Mouse (Mus musculus): ENCODE results near the gene Cmah.

Cmah gene

DNA sequence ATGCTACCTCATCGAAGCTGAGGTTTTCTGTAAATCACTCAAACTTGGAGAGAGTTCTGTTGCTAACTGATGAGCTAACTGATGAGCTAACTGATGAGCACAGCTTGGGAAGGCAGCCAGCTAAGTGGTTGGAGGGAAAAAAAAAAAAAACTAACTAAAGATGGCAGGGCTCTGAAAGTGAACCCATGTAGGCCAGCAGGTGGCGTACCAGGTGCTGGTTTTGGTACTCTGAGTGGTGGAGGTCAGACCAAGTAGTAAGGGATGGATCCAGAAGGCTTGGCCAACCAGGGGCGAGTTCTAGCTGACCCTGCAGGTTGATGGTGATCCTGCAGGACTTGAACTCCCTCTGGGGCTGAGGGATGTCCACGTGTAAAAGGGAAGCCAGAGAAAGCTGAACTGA is 89.2 kb downstream of the Cmah start:
- in situ Hi-C loops (cut with MboI, MseI) = loop anchor here (5.0 kb wide), 1 partner anchor 81 kb away; no protein-coding TSS in a partner anchor

- in situ Hi-C loops (cut with MboI, MseI) = loop anchor here (5.0 kb wide), 1 partner anchor 79 kb away; no protein-coding TSS in a partner anchor
These were observed 90.8 kb downstream of the Cmah start for GRCm38 (mm10) chr13:24418024-24418423.

DNA sequence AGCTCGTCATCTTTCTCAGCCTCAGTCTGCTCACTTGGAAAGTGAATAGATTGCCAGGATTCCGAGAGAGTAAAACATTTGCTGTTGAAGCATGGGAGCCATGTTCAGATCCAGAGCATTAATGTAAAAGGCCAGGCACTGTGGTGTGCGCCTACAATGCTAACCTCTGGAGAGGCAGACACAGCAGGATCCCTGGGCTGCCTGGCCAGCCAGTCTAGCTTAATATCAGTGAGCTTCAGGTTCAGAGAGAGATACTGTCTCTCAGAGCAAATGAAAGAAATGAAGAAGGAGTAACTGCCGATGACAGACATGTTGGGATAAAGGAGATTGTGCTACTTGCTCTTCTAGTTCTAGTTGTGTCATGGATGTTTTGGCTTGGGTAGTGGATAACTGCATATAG is 91.6 kb downstream of the Cmah start:
- in situ Hi-C loops (cut with MboI, MseI) = loop anchor here (5.0 kb wide), 1 partner anchor 78 kb away; no protein-coding TSS in a partner anchor

DNA sequence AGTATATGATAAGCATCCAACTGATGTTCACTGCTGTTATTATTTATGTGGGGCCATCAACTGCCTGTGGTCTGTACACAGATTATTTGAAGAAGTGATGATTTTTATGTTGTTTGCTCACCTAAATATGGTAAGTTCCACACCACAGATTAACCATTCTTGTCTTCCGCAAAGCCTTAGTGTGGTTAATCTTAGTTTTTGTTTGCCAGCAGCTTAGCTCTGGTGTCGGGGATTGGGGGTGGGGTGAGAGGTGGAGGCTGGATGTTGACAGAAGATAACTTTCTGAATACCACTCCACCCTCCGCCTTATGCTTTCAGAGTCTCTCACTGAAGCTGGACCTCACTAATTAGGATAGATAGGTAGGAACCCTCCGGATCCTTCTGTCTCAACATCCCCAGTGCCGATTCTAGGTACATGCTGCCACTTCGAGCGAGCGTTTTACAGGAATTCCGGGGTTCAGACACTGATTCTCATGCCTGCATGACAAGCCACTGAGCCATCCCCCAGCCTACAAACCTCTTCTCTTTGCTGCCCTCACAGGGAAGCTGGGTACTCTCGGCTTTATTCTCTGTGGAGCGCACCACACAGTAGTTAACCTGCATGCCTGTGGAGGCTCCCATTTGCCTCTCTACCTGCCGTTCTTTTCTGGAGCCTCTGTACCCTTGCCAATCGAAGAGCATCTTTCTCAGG is 92.5 kb downstream of the Cmah start:
- in situ Hi-C loops (cut with MboI, MseI) = loop anchor here (5.0 kb wide), 1 partner anchor 78 kb away; no protein-coding TSS in a partner anchor

DNA sequence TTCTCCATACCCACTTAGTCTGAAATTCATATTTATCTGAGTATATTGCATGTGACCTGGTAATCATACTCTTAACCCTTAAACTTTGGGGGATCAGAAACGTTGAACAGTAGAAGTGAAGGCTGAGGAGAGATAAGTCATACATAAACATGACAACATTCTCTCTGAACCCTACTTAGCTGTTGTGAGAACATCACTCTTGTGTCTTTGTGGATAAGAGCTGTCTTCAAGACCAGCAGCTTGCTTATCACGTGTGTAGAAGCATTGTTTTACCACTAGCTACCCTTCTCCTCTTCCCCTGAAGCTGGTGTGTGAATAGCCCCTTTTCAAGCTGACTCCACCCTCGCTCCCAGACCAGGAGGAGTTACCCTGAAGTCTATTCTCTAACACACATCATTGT is 94.8 kb downstream of the Cmah start:
- in situ Hi-C loops (cut with MboI, MseI) = no loop called here

DNA sequence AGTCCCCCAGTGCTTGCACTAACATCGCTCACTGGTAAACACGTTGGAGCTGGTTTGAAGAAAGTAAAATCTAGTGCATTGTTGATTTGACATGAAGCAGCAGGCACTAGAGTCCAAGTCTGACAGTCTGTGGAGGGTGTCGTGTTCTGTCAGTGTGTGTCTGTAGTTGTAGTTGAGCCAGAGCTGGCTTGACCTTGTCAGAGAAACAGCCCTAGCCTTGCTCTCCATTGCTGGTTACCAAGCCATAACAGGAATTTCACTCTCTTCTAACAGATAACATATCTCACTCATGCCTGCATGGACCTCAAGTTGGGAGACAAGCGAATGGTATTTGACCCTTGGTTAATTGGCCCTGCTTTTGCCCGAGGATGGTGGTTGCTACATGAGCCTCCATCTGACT is 103.0 kb downstream of the Cmah start:
- in situ Hi-C loops (cut with MboI, MseI) = no loop called here

DNA sequence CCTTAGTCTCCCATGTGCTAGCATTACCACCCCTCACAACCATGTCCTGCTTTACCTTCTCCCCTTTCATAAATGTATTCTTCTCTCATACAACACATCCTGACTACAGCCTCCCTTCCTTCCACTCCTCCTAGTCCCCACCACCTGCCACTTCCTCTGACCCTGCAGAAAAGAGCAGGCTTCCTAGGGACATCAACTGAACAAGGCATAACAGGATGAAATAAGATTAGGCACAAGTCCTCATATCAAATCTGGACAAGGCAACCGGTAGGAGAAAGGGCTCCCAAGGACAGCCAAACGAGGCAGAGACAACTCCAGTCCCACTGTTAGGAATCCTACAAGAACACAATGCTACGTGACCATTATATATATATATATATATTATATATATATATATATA is 104.4 kb downstream of the Cmah start:
- in situ Hi-C loops (cut with MboI, MseI) = no loop called here

GRCm38 (mm10) chr13:24442272-24442671 is 115.1 kb downstream of the Cmah start:
- in situ Hi-C loops (cut with MboI, MseI) = no loop called here

DNA sequence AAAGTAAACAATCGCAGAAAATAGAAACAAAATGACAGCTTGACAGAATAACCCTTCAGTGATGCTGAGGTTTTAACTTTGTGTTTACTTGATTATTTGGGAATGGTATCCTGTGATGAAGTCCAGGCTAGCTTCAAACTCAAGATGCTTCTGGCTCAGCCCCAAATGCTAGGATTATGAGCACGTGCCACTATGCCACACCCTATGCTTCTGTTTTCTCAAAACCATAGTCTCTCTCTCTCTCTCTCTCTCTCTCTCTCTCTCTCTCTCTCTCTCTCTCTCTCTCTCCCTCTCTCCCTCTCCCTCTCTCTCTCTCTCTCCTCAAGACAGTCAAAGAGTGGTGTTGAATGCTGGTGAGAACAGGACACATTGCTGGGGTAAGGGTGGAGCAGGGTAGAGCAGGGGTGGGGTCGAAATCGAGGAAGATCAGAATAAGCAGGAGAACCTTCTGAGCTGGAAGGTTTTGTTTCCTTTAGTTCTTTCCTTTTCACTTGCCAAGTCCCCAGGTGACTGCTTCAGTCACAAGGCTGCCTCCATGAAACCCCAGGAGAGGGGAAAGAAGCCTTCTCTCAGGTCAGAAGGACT is 116.7 kb downstream of the Cmah start:
- in situ Hi-C loops (cut with MboI, MseI) = no loop called here

GRCm38 (mm10) chr13:24444709-24445108 is 117.5 kb downstream of the Cmah start:
- in situ Hi-C loops (cut with MboI, MseI) = no loop called here

DNA sequence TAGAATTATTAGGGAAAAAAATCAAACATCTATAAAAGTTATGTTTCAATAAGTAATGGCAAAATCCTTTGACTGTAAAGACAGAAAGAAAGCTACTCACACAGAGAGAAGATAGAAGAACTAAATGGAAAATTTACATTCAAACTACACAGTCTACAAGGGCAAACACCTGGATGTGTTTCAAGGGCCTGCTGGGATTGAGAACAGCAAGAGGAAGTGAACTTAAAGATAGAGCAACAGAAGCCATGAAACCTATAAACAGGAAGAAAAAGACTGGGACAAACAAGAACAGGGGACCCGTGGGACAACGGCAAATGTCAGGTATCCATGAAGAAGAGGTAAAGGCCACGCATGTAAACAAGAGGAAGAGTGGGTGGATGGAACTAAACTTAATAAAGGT is 118.0 kb downstream of the Cmah start:
- in situ Hi-C loops (cut with MboI, MseI) = no loop called here

DNA sequence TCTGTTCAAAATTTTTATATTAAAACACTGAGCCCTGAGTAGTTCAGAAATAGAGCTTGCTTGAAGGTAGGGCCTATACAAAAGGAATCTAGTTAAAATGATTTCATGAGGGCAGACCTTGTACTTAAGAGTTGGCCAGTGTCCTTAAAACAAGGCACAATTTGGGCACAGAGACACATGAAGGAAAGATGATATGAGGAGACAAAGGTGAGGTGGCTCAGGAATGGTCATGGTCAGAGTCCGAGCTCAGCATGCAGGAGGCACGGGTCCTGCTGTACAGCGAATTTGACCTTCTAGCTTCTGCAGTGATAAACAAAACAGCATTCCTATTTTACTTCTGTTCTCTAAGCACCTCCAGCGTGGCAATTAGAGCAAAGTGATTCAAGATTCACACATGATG is 118.9 kb downstream of the Cmah start:
- in situ Hi-C loops (cut with MboI, MseI) = no loop called here

- in situ Hi-C loops (cut with MboI, MseI) = no loop called here
These were observed 119.8 kb downstream of the Cmah start for GRCm38 (mm10) chr13:24447043-24447442.

DNA sequence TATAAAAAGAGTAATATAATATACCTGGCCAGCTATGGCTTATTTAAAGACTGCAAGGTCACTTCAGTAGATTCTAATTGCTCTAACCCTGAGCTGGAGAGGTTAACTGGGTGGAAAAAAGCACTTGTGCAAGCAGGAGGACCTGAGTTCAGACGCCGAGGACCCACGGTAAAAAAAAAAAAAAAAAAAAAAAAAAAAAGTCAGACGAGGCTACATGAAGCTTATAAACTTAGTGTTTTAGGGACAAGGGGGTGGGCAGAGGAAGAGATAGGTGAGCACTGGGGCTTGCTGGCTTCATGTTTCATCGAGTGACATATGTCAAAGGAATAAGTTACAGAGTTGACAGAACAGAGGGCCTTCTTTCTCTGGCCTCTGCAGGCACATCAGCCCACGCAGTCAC is 121.4 kb downstream of the Cmah start:
- in situ Hi-C loops (cut with MboI, MseI) = no loop called here

DNA sequence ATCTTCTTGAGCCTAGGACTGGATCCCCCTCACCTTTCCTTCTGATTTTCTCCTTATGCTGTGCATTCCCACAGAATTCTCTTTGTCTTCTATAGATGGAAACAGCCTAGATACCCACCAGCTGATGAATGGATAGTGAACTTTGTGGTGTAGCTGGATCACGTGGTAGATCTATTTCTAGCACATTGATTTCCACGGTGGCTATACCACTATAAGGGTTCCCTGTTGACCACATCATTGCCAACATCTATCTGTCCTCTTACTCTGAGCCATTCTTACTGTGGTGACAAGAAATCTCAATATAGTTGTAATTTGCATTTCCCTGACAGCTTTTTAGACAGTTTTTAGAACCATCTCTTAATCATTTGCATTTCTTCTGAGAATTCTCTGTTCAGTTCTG is 124.3 kb downstream of the Cmah start:
- in situ Hi-C loops (cut with MboI, MseI) = no loop called here

DNA sequence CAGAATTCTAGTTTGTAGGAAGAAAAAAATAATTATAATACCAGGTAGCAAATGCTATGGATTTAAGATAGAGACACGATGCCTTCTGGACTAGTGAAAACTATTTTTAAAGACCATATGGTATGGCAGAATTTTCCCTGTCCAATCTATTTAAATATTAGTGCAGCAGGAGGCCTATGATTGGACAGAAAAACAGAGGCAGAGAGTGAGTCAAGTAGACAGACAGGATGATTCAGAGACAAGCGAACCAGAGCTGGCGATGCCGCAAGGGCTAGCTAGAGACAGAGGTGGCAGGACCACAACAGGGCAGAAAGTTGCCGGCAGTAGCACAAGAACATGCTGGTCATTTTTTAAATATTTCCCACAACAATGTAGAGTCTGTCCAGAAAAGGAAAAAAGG is 126.5 kb downstream of the Cmah start:
- in situ Hi-C loops (cut with MboI, MseI) = no loop called here

DNA sequence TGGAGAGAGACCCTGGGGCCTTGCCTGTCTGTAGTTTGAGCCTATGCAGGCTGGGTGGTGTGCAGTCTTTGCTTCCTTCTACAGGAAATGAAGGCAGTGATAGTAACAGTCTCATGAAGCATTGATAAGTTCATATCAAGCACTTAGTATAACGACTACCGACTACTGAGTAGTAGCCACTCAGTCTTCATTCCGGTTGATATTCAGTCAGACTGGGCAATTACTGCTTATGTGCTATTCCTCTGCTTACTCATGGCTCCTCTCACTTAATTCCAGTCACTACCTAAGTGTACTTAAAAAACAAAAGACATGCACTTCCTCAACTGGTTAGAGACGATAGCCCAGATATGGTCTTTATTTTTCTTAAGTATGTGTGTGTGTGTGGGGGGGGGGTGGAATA is 129.2 kb downstream of the Cmah start:
- in situ Hi-C loops (cut with MboI, MseI) = no loop called here

DNA sequence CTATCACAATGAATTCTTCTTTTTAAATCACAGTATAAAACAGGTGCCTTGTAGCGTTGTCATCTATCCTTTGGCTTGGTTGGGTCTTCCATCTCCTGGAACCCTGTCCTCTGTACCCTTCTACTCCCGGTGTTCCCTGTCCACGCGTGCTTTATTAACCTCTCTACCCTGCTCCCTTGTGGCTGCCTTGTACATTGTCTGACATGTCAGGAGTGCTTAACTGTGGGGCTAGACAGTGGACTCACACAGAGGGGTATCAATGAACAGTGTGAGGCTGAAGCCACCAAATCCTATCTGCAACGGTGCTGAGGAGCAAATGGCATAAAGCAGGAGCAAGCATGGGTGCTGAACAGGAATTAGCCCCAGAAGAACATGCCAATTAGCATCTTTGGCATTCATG is 133.3 kb downstream of the Cmah start:
- in situ Hi-C loops (cut with MboI, MseI) = no loop called here

DNA sequence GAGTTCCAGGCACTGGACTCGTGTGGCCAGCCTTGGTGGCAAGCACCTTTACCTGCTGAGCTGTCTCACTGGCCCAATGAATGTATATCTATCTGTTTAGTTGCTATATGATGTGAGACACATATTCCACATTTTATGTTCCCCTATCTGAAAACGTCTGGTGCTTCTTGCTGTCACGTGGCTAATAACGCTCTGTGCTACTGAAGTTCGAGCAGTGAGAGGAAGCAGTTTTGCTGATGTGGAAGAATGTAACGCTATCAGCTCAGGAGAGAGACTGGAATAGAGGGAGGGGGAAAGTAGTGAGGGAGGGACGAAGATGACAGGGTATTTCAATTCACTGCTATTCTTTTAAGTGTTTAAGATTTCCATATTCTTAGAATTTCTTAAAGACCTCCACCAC is 136.6 kb downstream of the Cmah start:
- in situ Hi-C loops (cut with MboI, MseI) = no loop called here

GRCm38 (mm10) chr13:24466027-24466426 is 138.8 kb downstream of the Cmah start:
- in situ Hi-C loops (cut with MboI, MseI) = no loop called here

- in situ Hi-C loops (cut with MboI, MseI) = no loop called here
These were observed 140.6 kb downstream of the Cmah start for GRCm38 (mm10) chr13:24467806-24468205.

GRCm38 (mm10) chr13:24477564-24477963 is 150.4 kb downstream of the Cmah start:
- in situ Hi-C loops (cut with MboI, MseI) = no loop called here

DNA sequence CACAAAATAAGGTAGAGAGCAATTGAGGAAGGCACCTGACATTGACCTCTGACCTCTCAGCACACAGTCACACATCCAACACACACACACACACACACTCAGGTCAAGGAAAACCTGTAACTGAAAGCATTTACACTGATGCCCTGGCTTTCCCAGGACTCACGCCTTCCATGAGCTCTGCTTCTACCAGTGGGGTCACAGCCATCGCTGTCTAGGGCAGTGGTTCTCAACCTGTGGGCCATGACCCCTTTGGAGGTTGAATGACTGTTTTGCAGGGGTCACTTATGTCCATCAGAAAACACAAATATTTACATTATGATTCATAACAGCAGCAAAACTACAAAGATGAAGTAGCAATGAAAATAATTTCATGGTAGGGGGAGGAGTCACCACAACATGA is 152.3 kb downstream of the Cmah start:
- in situ Hi-C loops (cut with MboI, MseI) = no loop called here

- in situ Hi-C loops (cut with MboI, MseI) = no loop called here
These were observed 153.6 kb downstream of the Cmah start for GRCm38 (mm10) chr13:24480824-24481223.

Measured in T-helper 2 cell (primary cell).